Mouse (Mus musculus) embryonic facial prominence, embryonic 13.5 days (tissue): Measurements from ENCODE around the gene Slc17a7. TPM values are rescaled to one million over a fixed set of nuclear protein-coding genes. Genes with fewer than 3 reads are reported as not detected.
A peak's percentile ranks its signal among the peaks of the same experiment; 100 is the strongest.

Source experiments
- ATAC-seq: fragments of 200-750 bp; cut with Nextera tagmentation; 2 replicates; pipeline ENCODE4 v1.8.0; 2017; ENCODE audit warnings: low read depth; ENCODE audit not compliant: insufficient number of reproducible peaks, insufficient read depth, low FRiP score, low TSS enrichment
- H3K27ac ChIP-seq: fragments of 300-500 bp; sonication (generic); 2 replicates; pipeline ENCODE4 v1.5.1; 2015; ENCODE audit warnings: moderate library complexity, mild to moderate bottlenecking, inconsistent platforms
- H3K27me3 ChIP-seq: fragments of 300-500 bp; sonication (generic); 2 replicates; pipeline ENCODE4 v1.6.1; 2015; ENCODE audit warnings: mild to moderate bottlenecking, inconsistent platforms
- H3K36me3 ChIP-seq: fragments of 300-500 bp; sonication (generic); 2 replicates; pipeline ENCODE4 v1.6.1; 2015; ENCODE audit warnings: mild to moderate bottlenecking, inconsistent platforms
- H3K4me1 ChIP-seq: fragments of 300-500 bp; sonication (generic); 2 replicates; pipeline ENCODE4 v1.6.1; 2015; ENCODE audit warnings: inconsistent platforms
- H3K4me2 ChIP-seq: fragments of 300-500 bp; sonication (generic); 2 replicates; pipeline ENCODE4 v1.6.1; 2015; ENCODE audit warnings: moderate library complexity, mild to moderate bottlenecking, inconsistent platforms
- H3K4me3 ChIP-seq: fragments of 300-500 bp; sonication (generic); 2 replicates; pipeline ENCODE4 v1.5.1; 2015; ENCODE audit warnings: mild to moderate bottlenecking, inconsistent platforms
- H3K9ac ChIP-seq: fragments of 300-500 bp; sonication (generic); 2 replicates; pipeline ENCODE4 v1.6.1; 2015; ENCODE audit warnings: mild to moderate bottlenecking, inconsistent platforms
- H3K9me3 ChIP-seq: fragments of 300-500 bp; sonication (generic); 2 replicates; pipeline ENCODE4 v1.6.1; 2016; ENCODE audit warnings: inconsistent platforms
- WGBS: fragments of 180-500 bp; shearing (Covaris S2); methylation state at CpG from one replicate; pipeline ENCODE4 v1.1.7; 2015; ENCODE audit warnings: mixed read lengths; 5-methylcytosine and 5-hydroxymethylcytosine counted together
- polyA plus RNA-seq: library from polyadenylated mRNA; unstranded; fragments of >200 nt; fragmentation: Nextera tagmentation; extraction: Ambion mirVana; gene quantifications from 2 replicates; pipeline ENCODE4 v1.2.1, GENCODE M21; 2015

The Slc17a7 gene
- polyA plus RNA-seq: 0.18 and 0.22 TPM in 2 replicates

DNA sequence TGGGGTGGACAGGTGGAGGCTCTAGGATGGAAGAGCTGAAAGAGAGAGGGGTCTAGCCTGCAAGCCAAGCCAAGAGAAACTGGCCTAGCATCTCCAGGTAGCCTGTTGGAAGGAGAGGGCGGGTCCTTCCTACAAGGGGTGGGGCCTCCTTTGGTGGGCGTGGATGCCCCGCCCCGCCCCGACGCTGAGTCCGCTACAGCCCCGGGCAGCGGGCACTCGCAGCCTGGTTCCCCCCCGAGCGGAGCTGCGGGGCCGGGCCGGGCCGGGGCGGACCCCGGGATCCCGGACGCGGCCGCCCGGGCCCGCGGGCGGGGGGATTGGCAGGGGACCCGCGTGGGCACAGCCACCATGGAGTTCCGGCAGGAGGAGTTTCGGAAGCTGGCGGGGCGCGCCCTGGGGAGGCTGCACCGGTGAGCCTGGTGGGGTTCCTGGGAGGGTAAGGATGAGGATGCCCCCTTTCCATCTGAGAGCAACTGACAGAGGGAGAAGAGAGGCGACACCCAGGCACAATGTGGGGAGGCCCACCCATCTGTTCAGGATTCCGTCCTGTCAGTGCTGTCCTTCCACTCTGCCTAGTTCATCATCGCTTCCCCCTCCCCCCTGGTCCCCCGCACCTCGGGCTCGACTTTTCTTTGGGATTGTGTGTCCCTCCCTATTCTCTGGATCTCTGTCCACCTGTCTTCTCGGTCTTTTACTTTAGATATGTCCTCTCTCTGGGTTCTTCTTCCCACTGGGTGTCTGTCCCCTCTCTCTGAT is at the start of gene Slc17a7:
TSS of gene Slc17a7 (plus strand) at position 215 of the 756 bp plus-strand sequence.
- H3K9me3 ChIP-seq: peaks cover 3% of the 10 kb centered on the region; the same call in 1 of the 2 replicates
- under 1% methylated on average over 40 of the region's 41 CpGs for WGBS
- H3K27ac ChIP-seq: no peak within 1 kb of the TSS
- peak within 1 kb of the TSS; percentile 47 for H3K4me3 ChIP-seq
- peak within 1 kb of the TSS; percentile 67 for H3K9ac ChIP-seq
- H3K4me2 ChIP-seq: peak within 1 kb of the TSS; percentile 73
- peaks cover 67% of the 10 kb centered on the region for H3K27me3 ChIP-seq
- H3K36me3 ChIP-seq: peaks cover 23% of the 10 kb centered on the region
- ATAC-seq: no peak
- peaks cover 16% of the 10 kb centered on the region for H3K4me1 ChIP-seq

DNA sequence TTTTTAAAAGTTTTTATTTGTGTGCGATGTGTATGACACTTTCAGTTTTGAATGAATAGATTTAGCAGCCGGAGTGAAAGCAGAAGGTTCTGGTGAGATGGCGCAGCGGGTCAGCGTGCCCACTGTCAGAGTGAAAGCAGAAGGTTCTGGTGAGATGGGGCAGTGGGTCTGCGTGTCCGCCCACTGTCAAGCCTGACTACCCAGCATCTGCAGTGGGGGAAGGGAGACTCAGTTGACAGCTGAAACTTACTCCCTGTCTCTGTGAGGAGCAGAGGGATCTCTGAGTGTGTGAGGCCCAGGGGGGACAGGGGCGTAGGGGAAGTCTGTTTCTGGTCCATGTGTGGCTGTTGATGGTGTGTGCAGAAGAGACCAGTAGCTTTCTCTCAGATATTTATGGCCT is 46.2 kb upstream of the Slc17a7 start:
- Histone ChIP-seq H3K4me2 (no peak overlapping the region), H3K4me3 (no peak overlapping the region), H3K36me3 (peaks cover 41% of the 10 kb centered on the region), H3K9me3 (no peaks in the 10 kb centered on the region), H3K9ac (peak overlapping the region; percentile 36; the same call in 1 of the 2 replicates), H3K27ac (peak overlapping the region; percentile 44), H3K4me1 (peaks cover 14% of the 10 kb centered on the region), H3K27me3 (no peaks in the 10 kb centered on the region)
- no peak for ATAC-seq
- 79% methylated on average over 8 of the region's 8 CpGs for WGBS

DNA sequence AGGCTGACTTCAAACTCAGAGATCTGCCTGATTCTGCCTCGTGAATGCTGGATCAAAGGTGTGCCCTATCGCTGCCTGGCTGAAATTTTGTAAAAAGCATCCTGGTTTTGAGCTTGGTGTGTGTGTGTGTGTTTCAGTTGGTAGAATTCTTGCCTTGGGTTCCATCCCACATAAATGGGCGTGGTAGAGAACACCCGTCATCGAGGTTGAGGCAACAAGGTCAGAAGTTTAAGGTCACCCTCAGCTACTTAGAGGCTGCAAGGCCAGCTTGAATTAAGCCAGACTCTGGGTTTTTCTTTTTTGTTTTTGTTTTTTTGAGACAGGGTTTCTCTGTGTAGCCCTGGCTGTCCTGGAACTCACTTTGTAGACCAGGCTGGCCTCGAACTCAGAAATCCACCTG is 45.4 kb upstream of the Slc17a7 start:
- no peak overlapping the region; the same call in 1 of the 2 replicates for H3K27ac ChIP-seq
- no peaks in the 10 kb centered on the region for H3K27me3 ChIP-seq
- no peak overlapping the region for H3K4me2 ChIP-seq
- H3K4me3 ChIP-seq: no peak overlapping the region
- ATAC-seq: no peak
- 89% methylated on average over 6 of the region's 6 CpGs for WGBS
- H3K4me1 ChIP-seq: peaks cover 22% of the 10 kb centered on the region
- no peaks in the 10 kb centered on the region for H3K9me3 ChIP-seq
- H3K9ac ChIP-seq: no peak overlapping the region
- H3K36me3 ChIP-seq: peaks cover 48% of the 10 kb centered on the region

DNA sequence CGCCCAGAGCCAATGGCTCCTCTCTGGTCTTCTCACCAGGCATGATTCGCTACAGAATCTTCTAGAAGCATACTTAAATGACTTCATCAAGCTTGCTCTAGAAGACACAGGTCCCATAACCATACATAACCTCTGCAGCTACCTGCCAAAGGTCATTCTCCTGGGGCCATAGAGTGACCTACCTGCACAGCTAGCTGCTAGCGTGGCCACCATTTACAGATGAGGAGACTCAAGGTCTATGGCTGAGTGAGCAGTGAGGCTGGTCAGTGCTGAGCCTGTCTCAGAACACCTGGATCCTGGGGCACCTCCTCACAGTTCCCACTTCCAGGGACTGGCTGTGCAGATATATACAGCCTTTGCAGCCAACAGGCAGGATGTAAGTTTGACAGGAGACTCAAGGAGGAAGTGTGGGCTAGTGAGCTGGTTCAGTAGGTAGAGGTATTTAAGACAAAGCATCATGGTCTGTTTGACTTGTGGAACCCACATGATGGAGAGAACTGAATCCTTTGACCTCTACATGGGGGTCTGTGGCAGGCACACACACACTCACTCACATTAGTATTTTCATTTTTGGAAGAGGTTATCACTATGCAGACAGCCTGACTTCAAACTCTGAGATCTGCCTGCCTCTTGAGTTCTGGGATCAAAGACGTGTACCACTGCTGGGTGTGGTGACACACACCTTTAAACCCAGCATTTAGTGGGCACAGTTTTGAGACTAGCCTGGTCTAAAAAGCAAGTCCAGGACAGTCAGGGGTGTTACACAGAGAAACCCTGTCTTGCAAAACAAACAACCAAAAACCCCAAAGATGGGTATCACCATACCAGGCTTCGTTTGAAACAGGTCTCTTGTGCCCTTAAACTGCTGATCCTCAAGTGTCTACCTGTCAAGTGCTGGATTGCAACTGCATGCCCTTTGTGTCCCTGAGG is 43.7 kb upstream of the Slc17a7 start:
- Histone ChIP-seq H3K27ac (peak overlapping the region; percentile 22; the same call in 1 of the 2 replicates), H3K4me1 (peaks cover 26% of the 10 kb centered on the region), H3K9ac (no peak overlapping the region), H3K27me3 (no peaks in the 10 kb centered on the region), H3K4me3 (no peak overlapping the region), H3K4me2 (no peak overlapping the region), H3K9me3 (no peaks in the 10 kb centered on the region), H3K36me3 (peaks cover 50% of the 10 kb centered on the region)
- WGBS: 82% methylated on average over 5 of the region's 5 CpGs
- no peak for ATAC-seq

DNA sequence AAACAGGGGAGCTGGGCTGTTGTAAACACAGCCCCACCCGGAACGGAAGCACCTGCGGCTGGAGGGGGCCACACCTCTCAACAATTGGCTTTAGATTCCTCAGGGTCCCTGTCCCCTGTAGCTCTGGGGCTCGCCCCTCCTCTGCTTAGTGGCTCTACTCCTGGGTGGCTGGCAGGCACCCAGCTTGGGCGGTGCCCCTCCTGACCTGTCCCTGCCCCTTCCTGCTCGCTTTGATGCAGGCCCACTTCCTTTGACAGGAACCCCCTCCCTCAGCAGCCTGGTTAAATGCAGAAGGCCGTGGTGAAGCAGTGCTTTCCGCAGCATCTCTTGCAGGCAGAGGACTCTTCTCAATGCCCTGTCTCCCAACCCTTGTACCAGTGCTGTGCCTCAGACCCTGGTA is 42.3 kb upstream of the Slc17a7 start:
- Histone ChIP-seq H3K27me3 (no peaks in the 10 kb centered on the region), H3K4me1 (peaks cover 40% of the 10 kb centered on the region), H3K36me3 (peaks cover 63% of the 10 kb centered on the region), H3K4me2 (peak overlapping the region; percentile 21), H3K9me3 (no peaks in the 10 kb centered on the region), H3K4me3 (peak overlapping the region; percentile 6; the same call in 1 of the 2 replicates), H3K9ac (peak overlapping the region; percentile 99), H3K27ac (0 out of 2 replicates have a peak overlapping the region, but pooled peaks have one; percentile 11)
- 65% methylated on average over 8 of the region's 8 CpGs for WGBS
- no peak for ATAC-seq

DNA sequence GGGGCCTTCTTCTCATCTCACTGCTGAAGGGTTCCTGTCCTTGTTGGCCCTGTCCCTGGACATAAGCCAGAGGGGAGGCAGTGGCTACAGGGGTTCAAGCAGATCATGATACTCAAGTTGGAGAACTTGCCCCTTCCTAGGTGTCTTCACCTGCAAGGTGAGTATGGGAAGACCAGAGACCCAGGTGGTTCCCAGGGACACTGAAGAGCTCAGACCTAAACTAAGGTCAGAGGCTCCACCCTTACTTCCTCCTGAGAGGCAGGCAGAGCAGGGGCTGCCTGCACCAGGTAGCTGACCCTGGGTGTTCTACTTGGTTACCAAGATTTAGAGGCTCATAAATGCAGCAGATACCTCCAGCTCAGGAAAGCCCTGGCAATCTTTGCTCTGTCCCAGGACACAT is 41.8 kb upstream of the Slc17a7 start:
- Histone ChIP-seq H3K27ac (peak overlapping the region; percentile 3; the same call in 1 of the 2 replicates), H3K36me3 (peaks cover 69% of the 10 kb centered on the region), H3K27me3 (no peaks in the 10 kb centered on the region), H3K9me3 (no peaks in the 10 kb centered on the region), H3K9ac (peak overlapping the region; percentile 99), H3K4me2 (peak overlapping the region; percentile 21), H3K4me3 (peak overlapping the region; percentile 7; the same call in 1 of the 2 replicates), H3K4me1 (peaks cover 45% of the 10 kb centered on the region)
- no peak for ATAC-seq

DNA sequence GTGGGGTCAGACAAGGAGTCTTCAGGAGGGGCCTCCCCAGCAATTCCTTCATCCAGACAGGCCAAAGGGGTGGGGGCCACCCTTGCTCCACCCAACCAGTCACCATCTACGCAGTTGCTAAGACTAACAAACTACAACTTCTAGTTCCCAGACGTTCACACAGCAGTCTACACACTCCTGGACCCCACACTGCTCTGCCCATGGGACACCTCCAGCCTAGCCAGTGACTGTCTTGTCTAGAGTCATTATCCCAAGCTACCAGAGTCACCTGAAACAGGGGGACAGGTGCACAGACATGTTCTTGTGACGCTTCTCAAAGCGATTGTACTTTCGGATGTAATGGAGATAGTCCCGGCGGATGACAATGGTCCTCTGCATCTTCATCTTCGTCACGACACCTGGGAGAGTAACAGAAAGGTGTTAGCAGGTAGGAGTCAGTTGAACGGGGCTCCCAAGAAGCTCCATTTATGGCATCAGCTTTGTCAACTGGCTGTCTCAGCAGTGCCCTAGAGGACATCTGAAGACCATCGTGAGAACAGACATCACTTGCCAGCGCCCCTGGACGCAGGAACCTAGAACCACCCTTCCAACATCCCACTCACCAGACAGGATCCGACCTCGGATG is 41.1 kb upstream of the Slc17a7 start:
- peaks cover 53% of the 10 kb centered on the region for H3K4me1 ChIP-seq
- peaks cover 75% of the 10 kb centered on the region for H3K36me3 ChIP-seq
- WGBS: 82% methylated on average over 15 of the region's 15 CpGs
- no peak for ATAC-seq
- no peaks in the 10 kb centered on the region for H3K27me3 ChIP-seq
- H3K9me3 ChIP-seq: no peaks in the 10 kb centered on the region
- peak overlapping the region; percentile 89 for H3K4me2 ChIP-seq
- no peak overlapping the region for H3K27ac ChIP-seq
- peak overlapping the region; percentile 99 for H3K9ac ChIP-seq
- H3K4me3 ChIP-seq: peak overlapping the region; percentile 96

DNA sequence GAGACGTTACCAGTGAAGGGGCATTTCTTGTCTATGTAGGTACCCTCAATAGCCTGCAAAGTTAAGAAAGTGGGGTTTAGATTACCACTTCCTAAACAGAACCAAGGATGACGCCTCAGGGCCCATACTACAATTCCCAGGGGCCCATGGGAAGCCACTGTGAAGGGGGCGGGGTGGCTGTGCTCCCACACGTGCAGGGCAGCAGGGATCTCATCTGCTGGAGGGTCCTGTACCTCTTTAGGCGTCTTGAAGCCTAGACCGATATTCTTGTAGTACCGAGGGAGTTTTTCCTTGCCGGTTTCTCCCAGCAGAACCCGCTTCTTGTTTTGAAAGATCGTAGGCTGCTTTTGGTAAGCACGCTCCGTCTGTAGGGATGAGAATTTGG is 40.6 kb upstream of the Slc17a7 start:
- WGBS: 15% methylated on average over 12 of the region's 12 CpGs
- no peaks in the 10 kb centered on the region for H3K27me3 ChIP-seq
- ATAC-seq: no peak

DNA sequence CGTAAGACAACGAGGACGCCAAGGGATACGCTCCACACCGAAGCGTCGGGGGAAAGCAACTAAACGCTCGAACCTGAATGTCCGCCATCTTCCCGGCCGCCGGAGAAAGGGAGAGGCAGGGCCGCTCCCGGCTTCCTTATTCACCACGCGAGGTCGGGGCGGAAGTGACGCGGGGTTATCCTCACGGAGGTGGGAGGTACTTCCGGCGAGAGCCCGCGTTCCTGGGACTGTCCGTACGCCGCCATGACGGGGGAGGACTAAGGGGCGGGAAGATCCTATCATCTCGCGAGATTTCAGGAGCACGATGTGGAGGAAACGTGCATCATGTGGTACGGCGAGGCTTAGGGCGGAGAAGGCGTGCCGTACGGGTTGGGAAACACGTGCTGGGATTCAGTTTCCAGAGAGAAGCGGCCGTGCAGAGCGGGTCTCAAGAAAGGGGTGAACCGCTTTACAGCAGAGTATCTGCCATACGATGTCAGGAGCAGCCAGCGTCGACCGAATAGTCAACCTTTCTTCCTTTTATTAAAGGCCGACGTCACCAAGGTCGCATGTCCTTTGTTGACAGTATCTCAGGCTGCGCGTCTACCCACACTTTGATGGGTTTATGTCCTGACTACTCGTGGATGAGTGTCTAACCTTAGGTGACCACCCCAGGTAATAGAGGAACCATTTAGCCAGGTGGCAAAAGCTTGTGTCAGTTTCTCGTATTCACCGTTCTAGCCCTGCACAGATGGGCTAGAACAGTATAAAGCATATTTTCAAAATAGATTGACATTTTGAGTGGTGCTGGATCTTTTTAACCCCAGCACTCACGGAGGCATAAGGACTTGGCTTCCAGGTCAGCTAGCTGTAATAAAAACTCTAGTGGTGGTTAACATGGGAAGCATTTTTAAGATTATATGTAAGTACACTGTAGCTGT is 39.3 kb upstream of the Slc17a7 start, which contains the start of gene Rps11:
TSS of gene Rps11 (minus strand) at position 216 of the 920 bp plus-strand sequence.
- peak; percentile 88 for ATAC-seq
- peak within 1 kb of the TSS; percentile 99 for H3K9ac ChIP-seq
- H3K36me3 ChIP-seq: peaks cover 65% of the 10 kb centered on the region
- H3K4me2 ChIP-seq: peak within 1 kb of the TSS; percentile 89
- peak within 1 kb of the TSS; percentile 96 for H3K4me3 ChIP-seq
- under 1% methylated on average over 59 of the region's 59 CpGs for WGBS
- H3K9me3 ChIP-seq: no peaks in the 10 kb centered on the region
- peaks cover 55% of the 10 kb centered on the region for H3K4me1 ChIP-seq
- peak within 1 kb of the TSS; percentile 92 for H3K27ac ChIP-seq
- no peaks in the 10 kb centered on the region for H3K27me3 ChIP-seq

More for the DNA sequence above, 40.6 kb upstream of the Slc17a7 start:
- Histone ChIP-seq H3K36me3 (peaks cover 75% of the 10 kb centered on the region), H3K4me2 (peak overlapping the region; percentile 89), H3K4me3 (peak overlapping the region; percentile 96), H3K4me1 (peaks cover 53% of the 10 kb centered on the region), H3K27ac (peak overlapping the region; percentile 86), H3K9ac (peak overlapping the region; percentile 99), H3K9me3 (no peaks in the 10 kb centered on the region)

DNA sequence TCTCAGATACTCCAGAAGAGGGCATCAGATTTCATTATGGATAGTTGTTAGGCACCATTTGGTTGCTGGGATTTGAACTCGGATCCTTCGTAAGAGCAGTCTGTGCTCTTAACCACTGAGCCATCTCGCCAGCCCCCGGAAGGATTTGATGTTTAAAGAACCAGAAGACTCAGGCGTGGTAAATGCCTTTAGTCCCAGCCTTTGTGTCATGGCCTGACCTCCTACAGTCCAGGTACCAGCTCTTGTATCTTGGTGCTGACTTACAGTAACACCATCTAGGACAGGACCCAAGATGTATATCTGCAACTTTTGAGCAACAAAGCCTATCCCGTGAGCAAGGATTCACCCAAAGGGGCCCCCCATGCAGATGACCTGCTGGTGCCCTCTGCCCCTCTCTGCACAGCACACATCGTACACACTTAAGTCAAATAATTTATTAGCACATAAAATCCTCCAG is 38.6 kb upstream of the Slc17a7 start:
- Histone ChIP-seq H3K4me1 (peaks cover 61% of the 10 kb centered on the region), H3K4me3 (peak overlapping the region; percentile 96)
- ATAC-seq: no peak

More for the DNA sequence above, 38.6 kb upstream of the Slc17a7 start:
- peak overlapping the region; percentile 89 for H3K4me2 ChIP-seq
- H3K27me3 ChIP-seq: no peaks in the 10 kb centered on the region
- 25% methylated on average over 7 of the region's 7 CpGs for whole genome bisulfite sequencing
- H3K27ac ChIP-seq: peak overlapping the region; percentile 92
- H3K9ac ChIP-seq: peak overlapping the region; percentile 99
- H3K36me3 ChIP-seq: peaks cover 58% of the 10 kb centered on the region
- H3K9me3 ChIP-seq: no peaks in the 10 kb centered on the region
